Mouse (Mus musculus) T-cell, adult 2 months (primary cell): Measurements from ENCODE around the gene Rhpn2.
"Not testable (repeated sequence)": the region's sequence is repeated elsewhere in the genome, so short reads cannot be mapped to it uniquely, and the experiment has no call there.

Source experiments
- DNase-seq: peaks from one replicate; pipeline ENCODE4 v3.0.0; 2022; ENCODE audit warnings: low spot score

Gene Rhpn2

DNA sequence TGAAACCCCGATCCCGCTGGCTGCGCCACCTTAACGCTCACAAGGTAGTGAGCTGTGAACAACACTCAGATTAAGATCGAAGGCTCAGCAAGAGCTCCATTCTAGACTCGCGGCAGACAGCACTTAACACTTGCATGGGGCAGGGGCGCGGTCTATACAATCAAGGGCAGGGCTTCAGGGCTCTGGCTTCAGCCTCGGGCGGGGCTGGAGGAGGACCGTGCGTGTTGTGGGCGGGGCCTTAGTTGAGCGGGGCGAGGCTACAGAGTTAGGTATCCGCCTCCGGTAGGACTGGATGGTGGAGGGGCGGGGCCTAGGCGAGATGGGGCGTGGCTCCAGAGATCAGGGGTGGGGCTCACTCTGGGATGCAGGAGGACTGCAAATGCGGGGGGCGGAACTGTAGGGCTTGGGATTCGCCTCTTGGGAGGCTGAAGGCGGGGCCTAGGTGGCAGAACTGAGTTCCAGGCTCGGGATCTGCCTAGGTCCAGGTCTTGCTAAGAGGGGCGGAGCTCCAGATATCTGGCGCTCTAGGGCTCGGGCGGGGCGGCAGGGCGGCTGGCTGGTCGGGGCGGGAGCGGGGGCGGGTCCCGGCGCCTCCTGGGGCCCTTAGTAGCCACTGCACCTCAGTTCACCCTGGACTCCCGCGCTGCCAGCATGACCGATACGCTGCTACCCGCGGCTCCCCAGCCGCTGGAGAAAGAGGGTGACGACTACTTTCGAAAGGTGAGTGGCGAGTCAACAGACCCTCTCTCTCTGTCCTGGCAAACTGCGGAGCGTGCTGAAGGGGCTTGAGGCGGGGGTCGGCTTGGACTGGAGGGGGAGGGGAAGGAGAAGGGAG, at the start of gene Rhpn2:
TSS of gene Rhpn2 (plus strand) at position 479 of the 835 bp plus-strand sequence.
- DNase-seq = peak; percentile 97

DNA sequence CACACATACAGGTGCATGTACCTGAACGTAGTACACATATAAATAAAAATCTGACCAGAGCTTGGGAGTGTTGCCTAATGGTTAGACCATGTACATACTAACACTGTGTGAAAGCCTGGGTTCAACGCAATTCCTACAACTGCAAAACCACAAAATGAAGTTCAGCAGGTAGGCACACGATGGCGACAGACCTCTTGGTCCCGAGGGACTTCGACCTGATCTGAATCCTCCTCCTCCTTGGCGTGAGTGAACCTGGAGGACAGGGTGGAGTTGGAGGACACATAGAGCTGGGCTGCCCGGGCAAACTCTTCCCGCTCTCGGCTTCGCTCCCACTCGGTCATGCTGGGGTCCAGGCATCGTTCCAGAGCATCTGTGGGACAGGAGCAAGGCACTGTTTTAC, 40.5 kb upstream of the Rhpn2 start:
- DNase-seq = no peak

DNA sequence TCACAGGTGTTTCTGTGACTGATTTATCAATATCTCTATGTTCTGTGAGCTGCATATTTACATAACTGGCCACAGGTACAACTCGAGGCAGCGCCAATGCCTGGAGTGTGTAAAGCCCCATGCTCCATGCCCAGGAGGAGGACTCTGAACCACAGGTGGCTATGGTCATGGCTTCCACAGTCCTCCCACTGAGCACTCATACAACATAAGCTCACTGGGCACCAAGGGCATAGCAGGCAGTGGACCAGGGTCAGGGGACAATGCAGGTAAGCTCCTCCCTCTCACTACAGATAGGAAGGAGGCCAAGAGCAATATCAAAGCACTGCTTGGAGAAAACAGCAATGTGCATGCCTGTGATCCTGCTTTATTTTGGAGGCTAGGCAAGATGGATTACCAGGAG, 38.3 kb upstream of the Rhpn2 start:
- no peak for DNase-seq

DNA sequence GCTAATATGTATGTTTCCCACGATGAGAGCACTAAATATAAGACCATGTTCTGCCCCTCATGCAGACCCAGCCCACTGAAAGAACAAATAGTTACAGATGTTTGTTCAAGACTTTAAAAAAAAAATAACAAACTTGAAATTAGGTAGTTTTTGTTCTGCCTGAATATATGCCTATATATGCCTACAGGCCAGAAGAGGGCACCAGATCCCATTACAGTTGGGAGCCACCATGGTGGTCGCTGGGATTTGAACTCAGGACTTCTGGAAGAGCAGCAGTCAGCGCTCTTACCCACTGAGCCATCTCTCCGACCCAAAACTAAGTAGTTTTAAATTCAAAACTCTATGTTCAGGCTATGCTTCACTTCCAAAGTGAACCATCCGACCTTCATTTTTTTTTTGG, 36.1 kb upstream of the Rhpn2 start:
- DNase-seq = no peak

DNA sequence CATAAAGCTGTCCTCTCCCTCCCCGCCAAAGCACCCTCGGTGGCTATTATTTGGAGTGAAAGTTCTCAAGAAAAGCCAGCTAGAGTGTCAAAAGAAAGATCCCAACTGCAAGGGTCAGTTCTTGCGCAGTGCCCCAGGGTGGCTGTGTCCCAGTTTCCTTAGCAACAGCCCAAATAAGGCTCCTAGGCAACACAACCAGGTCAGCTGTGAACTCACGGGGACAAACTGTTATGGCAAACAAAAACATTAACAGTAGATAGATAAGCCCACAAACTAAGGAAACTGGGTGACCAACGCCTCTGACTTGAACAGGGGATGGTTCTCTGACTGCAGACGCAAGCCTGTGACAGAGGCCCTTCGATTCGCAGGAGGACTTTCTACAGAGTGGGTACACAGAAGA, 34.3 kb upstream of the Rhpn2 start:
- DNase-seq = no peak

DNA sequence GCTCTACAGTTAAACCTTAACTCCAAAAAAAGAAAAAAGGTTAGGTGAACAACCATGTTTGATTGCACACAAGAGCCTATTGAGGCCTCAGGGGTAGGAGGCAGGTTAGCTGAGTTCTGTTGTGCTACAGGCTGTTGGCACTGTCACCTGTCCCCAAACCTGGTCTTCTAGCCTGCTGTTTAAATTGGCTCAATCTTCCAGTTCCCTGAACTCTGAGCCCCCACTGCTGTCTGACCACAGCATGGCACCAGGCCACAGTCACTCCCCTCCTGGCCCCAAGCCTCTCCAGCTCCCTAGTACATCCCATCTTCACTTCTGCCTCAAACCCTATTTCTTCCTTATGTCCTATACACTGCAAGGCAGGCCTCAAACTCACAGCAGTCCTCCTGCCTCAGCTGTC, 33.2 kb upstream of the Rhpn2 start:
- no peak for DNase-seq

DNA sequence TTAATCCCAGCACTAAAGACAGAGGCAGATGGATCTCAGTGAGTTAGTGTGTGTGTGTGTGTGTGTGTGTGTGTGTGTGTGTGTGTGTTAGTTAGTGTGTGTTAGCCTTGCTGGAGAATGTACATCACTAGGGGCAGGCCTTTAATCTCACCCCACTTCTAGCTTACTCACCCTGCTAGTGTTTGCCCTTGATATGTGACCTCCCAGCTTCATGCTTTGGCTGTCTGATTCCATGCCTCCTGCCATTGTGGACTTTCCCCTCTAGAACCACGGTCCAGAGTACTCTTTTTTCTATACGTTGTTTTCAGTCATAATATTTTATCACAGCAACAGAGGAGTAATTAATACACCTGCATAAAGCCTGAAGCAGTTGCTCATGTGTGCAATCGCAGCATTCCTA, 22.8 kb upstream of the Rhpn2 start:
- DNase-seq = no peak

DNA sequence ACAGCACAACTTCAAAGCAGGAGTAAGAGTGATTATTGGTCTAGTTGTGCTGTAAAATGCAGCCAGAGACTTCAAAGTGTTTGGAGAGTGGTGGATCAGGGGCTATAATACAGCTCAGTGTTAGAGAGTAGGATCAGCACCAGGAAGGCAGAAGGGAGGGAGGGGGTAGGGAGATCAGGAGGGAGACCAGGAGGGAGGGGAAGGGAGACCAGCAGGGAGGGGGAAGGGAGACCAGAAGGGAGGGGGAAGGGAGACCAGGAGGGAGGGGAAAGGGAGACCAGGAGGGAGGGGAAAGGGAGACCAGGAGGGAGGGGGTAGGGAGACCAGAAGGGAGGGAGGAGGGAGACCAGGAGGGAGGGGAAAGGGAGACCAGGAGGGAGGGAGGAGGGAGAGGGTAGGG, 19.8 kb upstream of the Rhpn2 start:
- no peak for DNase-seq

DNA sequence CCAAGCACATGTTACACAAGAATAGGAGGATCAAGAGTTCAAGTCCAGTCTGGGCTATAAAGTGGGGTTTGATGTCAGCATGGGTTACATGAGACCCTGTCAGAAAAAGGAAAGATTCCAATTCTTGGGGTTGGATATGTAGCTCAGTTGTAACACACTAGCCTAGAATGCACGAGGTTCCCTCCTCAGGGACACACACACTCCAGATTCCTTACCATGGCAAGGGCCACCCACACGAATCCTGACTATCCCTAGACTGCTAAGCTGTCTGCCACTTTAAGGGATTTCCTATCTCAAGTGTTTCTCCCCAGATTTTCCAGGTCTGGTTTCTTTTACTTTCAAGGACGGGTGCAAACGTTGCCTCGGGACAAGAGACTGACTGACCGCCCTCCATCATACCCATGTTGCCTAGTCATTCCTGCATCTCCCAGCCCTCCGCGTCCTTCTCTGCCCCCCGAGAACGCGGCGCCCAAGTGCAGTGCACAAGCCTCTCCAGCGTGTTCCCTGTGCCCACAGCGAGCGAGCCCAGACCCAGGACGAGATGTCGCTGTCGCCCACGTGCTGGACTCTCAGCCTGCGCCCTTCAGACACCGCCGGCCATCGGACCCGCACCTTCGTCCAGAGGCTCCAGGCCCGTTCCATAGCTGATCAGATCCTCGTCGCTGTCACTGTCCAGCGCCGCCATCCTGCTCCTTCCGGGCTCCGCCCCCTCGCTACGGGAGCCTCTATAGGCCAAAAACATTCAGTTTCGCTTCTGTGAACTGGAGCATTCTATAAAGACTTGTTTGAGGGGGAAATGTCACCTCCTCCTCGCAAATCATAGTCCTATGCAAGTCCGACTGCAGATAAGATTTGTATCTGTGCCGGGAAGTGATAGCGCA, 16.0 kb upstream of the Rhpn2 start, which contains the start of gene Gpatch1:
TSS of gene Gpatch1 (minus strand) at position 712 of the 881 bp plus-strand sequence.
- peak; percentile 84 for DNase-seq

DNA sequence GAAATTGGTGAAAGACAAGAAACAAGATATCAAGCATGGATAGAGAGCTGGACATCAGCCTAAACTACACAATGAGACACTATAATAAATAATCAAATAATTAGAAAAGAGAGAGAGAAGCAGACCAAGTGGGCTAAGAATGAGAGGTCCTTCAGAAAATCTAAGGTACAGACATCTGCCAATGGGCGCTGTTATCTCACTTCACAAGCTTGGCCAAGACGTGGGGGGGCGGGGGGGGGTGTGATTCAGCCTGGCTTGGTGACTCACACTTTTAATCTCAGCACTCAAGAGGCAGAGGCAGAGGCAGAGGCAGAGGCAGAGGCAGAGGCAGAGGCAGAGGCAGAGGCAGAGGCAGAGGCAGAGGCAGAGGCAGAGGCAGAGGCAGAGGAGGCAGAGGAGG, 14.7 kb upstream of the Rhpn2 start:
- DNase-seq = not testable (repeated sequence)

DNA sequence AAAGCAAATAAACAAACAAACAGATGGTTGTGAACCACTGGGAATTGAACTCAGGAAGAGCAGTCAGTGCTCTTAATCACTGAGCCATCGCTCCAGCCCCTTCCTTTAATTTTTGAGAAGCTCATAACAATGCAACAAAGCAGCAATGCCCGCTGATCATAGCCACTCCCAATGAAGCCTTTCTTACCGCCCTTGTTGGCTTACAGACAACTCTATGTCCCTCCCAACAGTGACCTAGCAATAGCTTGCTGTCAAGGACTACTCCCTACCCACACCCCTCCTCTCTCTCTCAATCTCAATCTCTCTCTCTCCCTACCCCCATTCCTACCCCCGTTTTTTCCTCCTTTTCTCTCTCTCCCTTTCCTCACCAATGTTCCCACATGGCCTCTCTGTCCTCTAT, 14.2 kb upstream of the Rhpn2 start:
- DNase-seq = no peak

DNA sequence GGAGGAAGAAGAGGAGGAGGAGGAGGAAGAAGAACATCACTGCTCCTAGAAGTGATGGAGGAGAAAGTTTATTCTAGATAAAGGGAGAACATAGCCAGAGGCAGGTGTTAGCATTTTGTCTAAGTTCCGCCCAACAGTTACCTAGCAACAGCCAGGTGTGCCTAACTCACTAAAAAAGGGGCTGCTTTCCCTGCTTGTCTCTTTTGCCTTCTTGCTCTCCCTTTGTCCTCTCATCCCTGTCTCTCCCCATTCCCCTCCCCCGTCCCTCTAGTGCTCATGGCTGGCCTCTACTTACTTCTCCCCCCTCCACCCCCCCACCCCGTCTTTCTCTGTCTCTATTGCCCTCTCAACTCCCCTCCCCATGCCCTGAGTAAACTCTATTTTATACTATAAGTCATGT, 11.8 kb upstream of the Rhpn2 start:
- DNase-seq = no peak

DNA sequence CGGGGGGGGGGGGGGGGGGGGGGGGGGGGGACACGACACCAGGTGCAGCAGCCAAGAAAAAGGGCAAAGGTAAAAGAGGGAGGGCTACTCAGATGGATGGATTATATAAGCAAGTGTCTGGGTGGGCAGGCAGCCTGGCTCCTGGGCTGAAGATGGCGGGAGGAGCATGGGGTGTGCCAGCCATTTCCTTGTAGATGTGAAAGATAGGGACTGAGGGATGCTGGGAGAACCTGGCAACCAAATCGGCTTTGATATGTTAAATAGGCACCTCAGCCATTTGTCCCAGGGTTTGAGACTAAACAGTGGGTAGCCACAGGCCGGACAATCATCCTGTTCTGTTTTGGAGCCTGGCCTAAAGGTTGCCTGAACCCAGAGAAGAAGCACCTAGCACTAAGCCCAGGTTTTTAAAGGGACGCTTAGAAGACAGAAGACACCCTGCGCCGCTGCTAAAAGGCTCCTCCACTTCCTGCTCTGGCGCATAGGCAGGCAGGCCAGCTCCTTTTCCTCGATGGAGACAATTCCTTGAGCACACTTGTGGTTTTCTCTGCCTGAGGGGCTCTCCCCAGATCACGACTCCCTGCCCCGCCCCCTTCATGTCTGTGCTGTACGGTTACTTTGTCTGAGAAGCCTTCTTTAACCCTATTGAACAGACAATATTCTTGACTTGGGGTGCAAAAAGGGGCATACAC, 11.1 kb upstream of the Rhpn2 start:
- no peak for DNase-seq

DNA sequence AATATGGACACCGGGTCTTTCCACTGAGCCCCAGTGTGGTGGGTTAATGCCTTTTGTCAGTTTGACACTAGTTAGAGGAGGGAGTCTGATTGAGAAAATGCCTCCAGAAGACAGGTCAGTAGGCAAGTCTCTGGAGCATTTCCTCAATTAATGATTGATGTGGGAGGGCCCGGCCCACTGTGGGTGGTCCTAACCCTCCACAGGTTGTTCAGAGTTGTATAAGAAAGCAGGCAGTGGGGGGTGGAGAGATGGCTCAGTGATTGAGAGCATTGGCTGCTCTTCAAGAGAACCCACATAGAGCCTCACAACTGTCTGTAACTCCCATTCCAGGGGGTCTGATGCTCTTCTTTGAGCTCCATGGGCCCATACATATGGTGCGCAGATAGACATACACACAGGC, 2.4 kb upstream of the Rhpn2 start:
- no peak for DNase-seq

DNA sequence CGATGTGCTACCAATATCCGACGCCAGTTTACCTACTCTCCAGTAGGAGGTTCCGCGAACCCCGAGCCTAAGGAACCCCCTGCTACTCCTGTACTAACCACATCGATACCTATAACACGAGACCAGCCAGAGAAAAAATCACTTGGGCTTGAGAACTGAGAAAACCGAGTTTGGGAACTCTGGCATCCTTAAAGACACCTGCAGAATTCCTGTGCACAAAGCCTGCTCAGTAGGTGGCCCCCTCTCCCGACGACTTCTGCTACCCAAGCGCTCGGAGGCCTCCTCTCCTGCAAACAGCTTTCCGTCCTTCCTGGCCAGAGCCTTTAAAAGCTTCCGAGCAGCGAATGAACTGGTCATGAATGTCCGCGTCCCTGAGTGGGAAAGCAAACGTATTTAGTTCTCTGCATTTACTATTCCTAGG, 729 bp upstream of the Rhpn2 start:
- peak; percentile 30 for DNase-seq

DNA sequence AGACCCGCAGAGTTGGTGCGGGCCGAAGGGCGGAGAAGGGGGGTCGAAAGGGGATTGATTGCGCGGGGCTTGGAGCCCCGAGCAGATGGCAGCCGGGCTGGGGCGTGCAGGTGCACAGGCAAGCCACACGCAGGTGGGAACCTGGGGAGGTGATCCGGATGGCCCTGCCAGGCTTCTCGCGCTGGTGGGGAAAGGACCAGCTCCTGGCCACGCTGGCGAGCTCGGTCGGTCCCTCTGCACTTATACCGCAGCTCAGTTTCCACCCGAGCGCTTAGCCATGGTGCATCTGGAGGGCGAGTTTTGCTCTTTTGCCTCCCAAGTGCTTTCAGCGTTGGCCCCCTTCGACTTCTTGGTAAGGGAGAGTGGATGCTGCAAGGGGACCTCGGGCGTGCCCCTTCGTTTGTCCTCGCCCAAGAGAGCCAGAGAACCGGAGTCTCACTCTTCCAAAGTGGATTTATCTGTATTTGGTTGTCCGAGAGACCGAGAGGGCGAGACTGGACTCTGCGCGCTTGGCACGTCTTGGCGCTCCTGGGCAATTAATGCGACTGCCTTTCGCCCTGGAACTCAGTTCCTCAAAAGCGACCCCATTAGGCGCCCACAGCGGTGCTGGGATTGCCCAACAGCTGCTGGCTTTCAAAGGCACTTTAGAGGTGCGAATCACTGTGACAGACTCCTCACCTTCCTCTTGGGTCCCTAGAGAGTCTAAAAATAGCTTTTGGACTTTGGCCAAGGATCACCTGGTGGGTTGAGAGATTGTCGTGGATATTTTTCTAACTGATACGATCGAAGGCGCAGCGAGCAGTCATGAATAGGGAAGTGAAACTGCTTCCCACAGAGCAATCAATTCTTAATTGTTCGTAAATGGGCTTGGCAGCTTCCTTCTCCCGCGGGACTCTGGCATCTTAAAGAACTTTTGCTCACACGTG, 820 bp downstream of the Rhpn2 start:
- DNase-seq = peak; percentile 5

DNA sequence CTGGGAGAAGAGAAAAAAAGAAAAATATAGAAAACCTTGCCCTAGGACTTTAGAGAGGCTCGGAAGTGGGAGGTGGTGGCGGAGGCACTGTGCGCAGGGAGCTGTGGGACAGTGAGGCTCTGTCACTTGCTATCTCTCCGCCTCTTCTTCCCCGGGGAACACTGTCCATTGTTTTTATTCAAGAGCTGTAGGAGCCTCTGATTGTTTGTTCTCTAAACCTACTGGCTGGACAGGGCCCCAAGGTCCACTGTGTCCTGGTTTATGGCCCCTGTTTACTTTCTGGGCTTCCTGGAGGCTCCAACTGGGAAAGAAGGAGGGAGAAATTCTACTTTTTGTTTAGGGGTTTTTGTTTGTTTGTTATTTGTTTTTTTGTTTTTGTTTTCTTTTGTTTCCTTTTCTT, 6.2 kb downstream of the Rhpn2 start:
- DNase-seq = no peak

DNA sequence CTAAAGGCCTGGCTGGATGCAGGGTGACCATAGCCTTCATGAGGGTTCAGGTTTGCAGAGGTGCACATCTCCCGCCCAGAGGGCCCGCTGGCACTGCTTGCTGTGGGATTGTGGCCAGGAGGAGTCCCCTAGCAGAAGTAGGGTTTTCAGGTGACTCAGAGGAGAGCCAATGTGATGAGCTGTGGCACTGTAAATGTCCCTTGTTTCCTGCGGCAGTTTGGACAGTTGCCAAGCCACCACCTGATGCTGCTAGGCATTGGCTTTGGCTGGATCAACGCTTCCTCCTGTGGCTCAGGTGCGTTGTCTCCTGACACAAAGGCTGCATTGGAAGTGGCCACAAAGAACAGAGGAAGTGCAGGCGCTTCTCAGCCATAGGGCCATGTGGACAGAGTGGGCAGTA, 7.3 kb downstream of the Rhpn2 start:
- DNase-seq = no peak

DNA sequence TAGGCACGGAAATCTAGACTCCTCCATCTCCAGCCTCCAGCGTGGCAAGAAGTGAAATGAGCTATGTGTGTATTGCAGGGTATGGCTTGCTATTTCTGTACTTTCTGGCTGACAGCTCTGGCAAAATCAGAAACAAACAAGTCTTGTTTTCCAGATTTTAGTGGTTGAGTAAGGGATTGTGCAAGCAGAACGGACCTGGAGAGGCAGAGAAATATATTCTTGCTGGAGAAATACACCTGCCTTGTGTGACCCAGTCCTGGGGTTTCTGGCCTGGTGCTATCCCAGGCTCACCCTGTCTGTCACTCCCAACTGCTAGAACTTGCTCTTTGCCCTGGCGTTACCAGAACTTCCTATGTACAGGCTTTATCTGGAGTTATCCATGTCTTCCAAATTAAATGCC, 8.5 kb downstream of the Rhpn2 start:
- DNase-seq = no peak

DNA sequence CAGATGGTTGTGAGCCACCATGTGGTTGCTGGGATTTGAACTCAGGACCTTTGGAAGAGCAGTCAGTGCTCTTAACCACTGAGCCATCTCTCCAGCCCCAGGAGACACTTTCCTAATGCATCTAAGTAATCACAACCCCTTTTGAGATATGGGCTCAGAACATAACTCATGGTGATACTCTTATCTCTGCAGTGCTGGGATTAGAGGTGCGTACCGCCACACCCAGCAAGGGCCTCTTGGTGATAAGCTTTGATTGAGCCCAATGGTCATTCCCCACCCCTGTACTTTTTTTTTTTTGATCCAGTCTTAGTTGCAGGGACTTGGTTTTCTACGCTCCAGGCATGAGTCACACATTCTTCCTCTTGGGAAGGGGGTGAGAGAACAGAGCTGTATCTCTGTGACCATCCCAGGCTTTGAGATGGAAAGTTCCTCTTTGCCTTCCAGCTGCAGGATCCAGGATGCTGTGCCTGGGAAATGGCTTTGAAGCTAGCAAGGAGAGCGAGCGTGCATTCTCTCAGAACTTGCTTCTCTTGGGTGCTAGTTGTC, 10.9 kb downstream of the Rhpn2 start:
- no peak for DNase-seq
